Mouse (Mus musculus) cortical plate, adult 2 months (tissue): ENCODE results near the gene Ino80. TPM values are rescaled to one million over a fixed set of nuclear protein-coding genes. Genes with fewer than 3 reads are reported as not detected.
"Not testable (repeated sequence)": the region's sequence is repeated elsewhere in the genome, so short reads cannot be mapped to it uniquely, and the experiment has no call there.

Experiments
- H3K27ac ChIP-seq: fragments of 200-500 bp; 2 replicates; pipeline ENCODE4 v1.5.1; 2012; ENCODE audit warnings: low read length, control low read depth, inconsistent platforms; ENCODE audit not compliant: insufficient read depth
- H3K4me1 ChIP-seq: fragments of 200-500 bp; 2 replicates; pipeline ENCODE4 v1.6.1; 2011; ENCODE audit warnings: low read length; ENCODE audit not compliant: control insufficient read depth, insufficient read depth
- H3K4me3 ChIP-seq: fragments of 200-500 bp; 2 replicates; pipeline ENCODE4 v1.5.1; 2011; ENCODE audit warnings: mild to moderate bottlenecking, low read length, control low read depth; ENCODE audit not compliant: insufficient read depth
- CTCF ChIP-seq: fragments of 200-500 bp; IDR thresholded peaks from 2 replicates; pipeline ENCODE4 v1.5.1; 2011; ENCODE audit warnings: mild to moderate bottlenecking, control low read depth, low read length; ENCODE audit not compliant: insufficient read depth; ENCODE audit errors: extremely low read depth
- POLR2A ChIP-seq: fragments of 200-500 bp; IDR thresholded peaks from 2 replicates; pipeline ENCODE4 v1.6.1; 2011; ENCODE audit warnings: mild to moderate bottlenecking, low read length, control low read depth; ENCODE audit not compliant: insufficient read depth; ENCODE audit errors: extremely low read depth
- polyA plus RNA-seq: library from polyadenylated mRNA; depleted of rRNA; stranded (reverse); fragments of >200 nt; gene quantifications from 2 replicates; pipeline ENCODE4 v1.2.3, GENCODE M21; 2012; rRNA removed

Gene Ino80
- 14.6 and 14.8 TPM in 2 replicates for polyA plus RNA-seq

DNA sequence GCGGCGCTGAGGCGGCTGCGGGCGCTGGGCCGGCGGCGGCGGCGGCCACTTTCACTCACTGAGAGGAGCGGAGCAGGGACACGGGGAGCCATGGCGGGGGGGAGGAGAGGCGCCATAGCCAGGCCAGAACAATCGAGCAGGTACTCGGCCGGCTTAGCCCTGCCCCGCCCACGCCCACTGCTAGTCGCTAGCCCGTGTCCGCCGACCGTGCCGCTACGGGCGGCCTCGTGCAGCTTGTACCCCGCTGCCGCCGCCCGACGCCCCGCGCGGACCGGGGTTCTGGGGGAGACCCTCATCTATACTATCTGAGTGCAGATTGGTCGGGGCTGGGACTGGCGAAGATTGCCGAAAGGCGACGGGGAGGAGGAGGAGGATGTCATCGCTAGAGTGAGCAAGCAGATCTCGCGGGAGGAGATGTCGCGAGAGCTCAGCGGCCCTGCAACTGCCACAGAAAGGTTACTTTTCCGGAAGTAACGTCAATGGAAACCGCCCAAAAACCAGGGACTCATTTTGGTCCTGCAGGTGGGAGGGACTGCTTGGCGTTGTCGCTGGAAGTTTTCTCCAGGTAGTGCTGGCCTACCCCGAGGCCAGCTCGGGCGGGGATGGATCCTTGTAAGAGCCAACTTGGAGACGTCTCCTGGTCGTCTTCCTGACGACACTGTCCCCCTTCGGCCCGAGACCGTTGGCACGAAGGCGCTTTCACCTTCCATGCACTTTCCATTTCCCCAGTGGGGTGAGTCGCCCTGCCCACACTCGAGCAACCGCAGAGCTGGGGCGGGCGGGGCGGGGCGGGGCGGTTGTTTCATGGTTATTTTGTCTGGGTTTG, at the start of gene Ino80:
Ino80 (minus strand) TSS at position 117 of the 826 bp plus-strand sequence.
- peak within 1 kb of the TSS; percentile 68 for H3K4me3 ChIP-seq
- peaks cover 4% of the 10 kb centered on the region for H3K4me1 ChIP-seq
- H3K27ac ChIP-seq, result peak within 1 kb of the TSS; percentile 98
- peak; percentile 93 for TF ChIP-seq POLR2A
- no peak for TF ChIP-seq CTCF

DNA sequence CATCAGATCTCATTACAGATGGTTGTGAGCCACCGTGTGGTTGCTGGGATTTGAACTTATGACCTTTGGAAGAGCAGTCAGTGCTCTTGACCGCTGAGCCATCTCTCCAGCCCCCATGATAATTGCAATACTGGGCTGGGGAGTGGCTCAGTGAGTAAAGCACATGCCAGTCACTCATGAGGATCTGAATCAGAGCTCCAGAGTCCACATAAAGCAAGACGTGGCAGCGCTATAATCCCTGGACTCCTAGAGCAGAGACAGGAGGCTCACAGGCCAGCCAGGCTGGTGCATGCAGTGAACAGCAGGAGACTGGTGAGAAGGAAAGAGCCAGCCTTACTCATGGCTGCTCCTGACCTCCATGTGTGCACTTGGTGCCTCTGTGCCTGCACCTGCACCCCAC, 47.9 kb upstream of the Ino80 start:
- Histone ChIP-seq H3K27ac (no peak overlapping the region), H3K4me1 (no peaks in the 10 kb centered on the region), H3K4me3 (no peak overlapping the region)
- TF ChIP-seq POLR2A (no peak), CTCF (no peak)

DNA sequence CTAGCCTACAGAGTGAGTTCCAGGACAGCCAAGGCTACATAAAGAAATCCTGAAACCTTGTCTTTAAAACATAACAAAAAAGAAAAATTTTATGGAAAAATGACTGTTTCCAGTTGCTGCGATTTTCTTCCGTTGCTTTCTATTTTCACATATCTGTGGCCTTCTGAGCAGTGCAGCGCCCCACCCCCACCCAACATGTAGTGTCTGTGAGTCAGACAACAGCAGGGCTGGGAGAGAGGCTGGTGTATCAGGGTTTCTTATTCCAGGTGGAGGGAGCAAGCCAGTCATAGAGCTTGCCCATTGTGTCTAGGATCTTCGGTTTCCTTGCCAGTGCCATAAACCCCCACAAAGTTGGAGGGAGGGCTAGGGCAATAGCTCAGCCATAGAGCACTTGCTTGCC, 46.3 kb upstream of the Ino80 start:
- TF ChIP-seq CTCF, result no peak
- no peak for TF ChIP-seq POLR2A
- no peak overlapping the region for H3K4me3 ChIP-seq
- H3K27ac ChIP-seq, result no peak overlapping the region
- H3K4me1 ChIP-seq, result no peaks in the 10 kb centered on the region

DNA sequence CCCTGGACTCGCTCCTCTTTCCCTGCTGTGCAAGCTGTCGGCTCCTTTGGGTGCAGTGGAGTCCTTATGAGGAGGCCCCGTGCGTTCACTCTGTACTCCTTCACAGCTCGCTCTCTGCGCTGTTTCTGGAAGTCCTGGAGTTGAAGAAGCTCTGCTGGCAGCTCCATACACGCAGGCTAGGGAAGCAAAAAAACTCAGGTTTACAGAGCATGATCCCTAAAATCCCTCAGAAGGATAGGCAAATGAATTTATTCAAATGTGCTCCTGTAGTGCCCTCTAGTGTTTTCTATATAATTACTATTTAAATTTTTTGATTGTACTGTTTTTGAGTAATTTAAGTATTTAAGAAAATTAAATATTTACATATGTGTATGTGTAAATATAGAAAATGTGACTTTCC, 43.1 kb upstream of the Ino80 start:
- TF ChIP-seq CTCF (no peak), POLR2A (no peak)
- Histone ChIP-seq H3K27ac (no peak overlapping the region), H3K4me3 (no peak overlapping the region), H3K4me1 (no peaks in the 10 kb centered on the region)

DNA sequence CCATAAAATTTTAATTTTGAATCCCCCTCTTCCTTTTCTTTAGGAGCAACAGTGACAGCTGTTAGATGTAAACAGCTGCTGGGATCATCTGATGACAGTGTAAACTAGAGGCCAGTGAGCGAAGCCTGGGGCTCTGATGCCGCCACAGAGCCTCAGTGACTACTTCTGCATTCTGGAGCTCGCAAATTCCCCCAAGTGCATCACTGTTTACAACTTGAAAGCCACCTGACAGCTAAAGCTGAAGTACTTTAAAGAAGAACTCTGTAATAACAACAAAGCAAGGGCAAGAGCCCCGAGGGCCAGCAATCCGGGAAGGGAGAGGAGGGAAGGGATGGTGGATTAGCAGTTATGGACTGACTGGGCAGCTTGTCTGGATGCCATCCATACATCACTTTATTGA, 39.3 kb upstream of the Ino80 start:
- Histone ChIP-seq H3K4me3 (no peak overlapping the region), H3K27ac (no peak overlapping the region), H3K4me1 (no peaks in the 10 kb centered on the region)
- TF ChIP-seq POLR2A (no peak), CTCF (no peak)

DNA sequence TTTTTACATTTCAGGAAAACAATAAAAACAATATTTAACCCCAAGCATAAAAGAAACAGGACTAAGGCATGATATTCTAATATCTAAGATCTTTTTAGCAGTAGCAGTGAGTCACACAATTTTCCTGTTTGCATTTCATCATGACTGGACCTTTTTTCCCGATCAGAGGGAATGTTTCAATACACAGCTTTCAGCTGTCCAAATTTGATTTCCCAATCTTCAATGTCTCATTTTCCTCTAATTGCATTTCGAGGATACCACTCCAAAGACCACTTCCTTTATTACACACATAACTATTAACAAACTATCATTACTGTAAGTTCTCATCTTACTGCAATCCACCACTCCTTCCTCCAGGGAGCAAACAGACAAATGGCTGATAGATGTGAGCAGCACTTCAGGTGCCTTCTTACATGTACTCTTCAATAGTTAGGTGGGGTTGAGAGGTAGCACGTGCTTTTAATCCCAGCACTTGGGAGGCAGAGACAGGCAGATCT, 36.6 kb upstream of the Ino80 start:
- Histone ChIP-seq H3K4me3 (no peak overlapping the region), H3K4me1 (no peaks in the 10 kb centered on the region), H3K27ac (no peak overlapping the region)
- TF ChIP-seq POLR2A (no peak), CTCF (no peak)

DNA sequence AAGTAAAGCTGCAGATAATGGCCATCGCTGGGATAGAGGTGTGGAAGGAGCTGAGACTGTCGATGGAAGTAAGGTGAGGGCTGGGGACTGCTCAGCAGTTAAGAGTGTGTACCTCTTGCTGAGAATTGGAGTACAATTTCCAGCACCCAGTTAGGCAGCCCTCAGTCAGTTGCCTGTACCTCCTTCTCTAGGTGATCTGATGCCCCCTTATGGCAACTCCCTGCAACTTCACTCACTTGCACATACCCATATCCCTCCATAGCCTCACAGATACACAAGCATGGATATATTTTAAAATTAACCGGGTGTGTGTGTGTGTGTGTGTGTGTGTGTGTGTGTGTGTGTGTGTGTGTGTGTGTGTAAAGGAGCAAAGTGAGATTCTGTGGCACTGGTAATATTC, 34.8 kb upstream of the Ino80 start:
- Histone ChIP-seq H3K4me1 (no peaks in the 10 kb centered on the region), H3K27ac (no peak overlapping the region), H3K4me3 (no peak overlapping the region)
- TF ChIP-seq CTCF, result no peak
- no peak for TF ChIP-seq POLR2A

DNA sequence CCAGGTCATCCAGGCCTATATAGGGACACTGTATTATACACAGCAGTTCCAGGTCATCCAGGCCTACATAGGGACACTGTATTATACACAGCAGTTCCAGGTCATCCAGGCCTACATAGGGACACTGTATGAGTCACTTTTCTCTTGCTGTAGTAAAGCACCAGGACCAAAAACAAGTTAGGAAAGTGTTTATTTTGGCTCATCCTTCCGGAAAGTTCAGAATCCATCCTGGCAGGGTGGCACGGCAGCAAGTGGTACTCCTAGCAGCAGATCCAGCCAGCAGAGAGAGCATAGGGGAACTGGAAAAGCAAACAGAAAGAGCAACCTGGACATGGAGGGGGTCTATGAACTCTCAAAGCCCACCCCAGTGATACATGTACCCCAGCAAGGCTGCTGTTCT, 33.4 kb upstream of the Ino80 start:
- no peak overlapping the region for H3K4me3 ChIP-seq
- TF ChIP-seq POLR2A (no peak), CTCF (no peak)
- H3K4me1 ChIP-seq, result no peaks in the 10 kb centered on the region
- no peak overlapping the region for H3K27ac ChIP-seq

DNA sequence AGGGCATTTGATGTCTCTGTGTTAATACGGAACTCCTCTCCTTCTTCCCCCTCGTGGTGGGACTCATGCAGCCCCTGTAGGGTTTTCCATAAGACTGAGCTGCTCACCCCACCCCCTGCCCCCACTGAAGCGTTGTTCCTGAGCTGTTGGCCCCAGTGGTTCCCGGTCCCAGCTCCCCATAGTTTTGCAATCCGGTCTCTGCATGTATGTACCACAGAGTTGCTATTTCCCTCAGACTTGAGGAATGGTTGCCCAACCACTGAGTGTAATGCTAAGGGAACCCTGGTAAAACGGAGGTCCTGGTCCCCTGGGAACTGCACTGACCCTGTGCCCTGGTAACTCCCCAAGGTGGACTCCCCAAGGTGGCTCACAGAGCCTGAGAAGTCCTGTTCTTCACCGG, 31.0 kb upstream of the Ino80 start:
- not testable (repeated sequence) for H3K4me3 ChIP-seq, H3K4me1 ChIP-seq, H3K27ac ChIP-seq

DNA sequence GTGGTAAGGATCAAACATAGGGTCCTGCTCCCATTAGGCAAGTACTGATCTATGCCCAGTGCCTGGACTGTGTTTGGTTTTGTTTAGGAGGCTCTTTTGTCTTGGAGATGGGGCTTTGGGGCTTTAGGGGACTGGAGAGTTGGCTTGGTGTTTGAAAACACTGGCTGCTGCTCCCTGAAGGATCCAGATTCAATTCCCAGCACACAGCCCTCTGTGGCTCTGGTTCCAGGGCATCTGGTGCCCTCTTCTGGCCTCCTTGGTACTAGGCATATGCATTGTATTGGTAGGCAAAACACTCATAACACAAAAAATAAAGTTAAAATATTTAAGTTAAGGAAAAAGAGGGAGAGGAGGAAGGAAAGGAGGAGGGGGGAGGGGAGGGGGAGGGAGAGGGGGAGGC, 29.6 kb upstream of the Ino80 start:
- H3K27ac ChIP-seq, result no peak overlapping the region
- TF ChIP-seq POLR2A (no peak), CTCF (no peak)
- H3K4me1 ChIP-seq, result no peaks in the 10 kb centered on the region
- no peak overlapping the region for H3K4me3 ChIP-seq
